Mouse (Mus musculus): ENCODE measurements around the gene Cyp19a1.

DNA sequence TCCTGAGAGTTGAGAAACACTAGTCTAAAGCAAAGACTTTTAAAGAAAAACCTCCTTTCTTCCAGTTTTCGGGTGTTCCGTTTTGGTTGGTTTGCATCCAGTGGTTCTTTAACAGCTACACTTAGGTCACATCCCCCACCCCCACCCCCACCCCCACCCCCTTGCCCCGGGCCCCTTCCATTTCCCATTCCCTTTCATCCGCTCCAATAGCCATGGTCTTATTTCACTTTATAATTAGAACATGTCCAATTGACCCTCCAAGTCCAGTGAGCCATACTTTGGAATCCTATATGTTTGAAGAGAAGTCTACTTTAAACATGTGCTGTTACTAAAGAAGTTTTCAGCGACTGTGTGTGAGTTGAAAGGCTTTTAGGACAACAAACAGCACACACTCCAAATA, 19.9 kb upstream of the Cyp19a1 start:
- TF ChIP-seq POLR2A (IDR thresholded peaks at IDR 0.05; ENCODE audit: extremely low read depth, insufficient read depth, low read length) (no peak), CTCF (IDR thresholded peaks at IDR 0.05; ENCODE audit: extremely low read depth, insufficient read depth, low read length) (no peak)

Data from cortical plate, adult 2 months (tissue).